Mouse (Mus musculus): ENCODE measurements at regions not wholly inside any gene's neighbourhood (a gene's known extent, or its start where the extent isn't known, plus 50 kb on each side); places are given as distances from the start of the nearest gene placed in this dataset.

DNA sequence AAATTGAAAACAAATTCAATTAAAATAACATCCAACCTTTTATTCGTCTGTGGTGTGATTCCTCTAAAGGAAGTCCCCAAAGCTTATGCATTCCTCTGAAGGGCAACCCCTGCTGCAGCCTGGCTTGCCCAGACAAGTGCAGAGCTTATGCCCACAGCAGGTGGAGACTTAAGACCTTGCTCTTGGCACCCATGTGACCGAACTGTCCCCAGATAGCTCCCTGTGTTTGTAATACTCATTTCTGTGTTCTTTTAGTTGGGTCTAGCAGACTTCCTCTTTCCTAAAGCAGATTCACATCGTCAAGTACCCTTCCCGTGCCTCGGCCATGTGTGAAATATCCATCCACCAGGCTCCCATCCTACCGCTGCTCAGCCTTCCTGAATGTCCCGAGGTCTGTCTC is 723.1 kb upstream of the 4930452B06Rik start:
- in situ Hi-C loops (cut with MboI; ENCODE audit: low sequenced_read_pairs) = loop anchor here (25.0 kb wide), 1 partner anchor 623 kb away; no protein-coding TSS in a partner anchor
